Mouse (Mus musculus): ENCODE results near the gene St8sia4. TPM values are rescaled to one million over a fixed set of nuclear protein-coding genes. Genes with fewer than 3 reads are reported as not detected.
"Not testable (repeated sequence)": the region's sequence is repeated elsewhere in the genome, so short reads cannot be mapped to it uniquely, and the experiment has no call there.

St8sia4 gene
- polyA plus RNA-seq, 1 experiment from 2014 or later = 1.6 TPM

GRCm38 (mm10) chr1:95591101-95591500 lies 76.3 kb downstream of the St8sia4 start:
- Histone ChIP-seq H3K27me3 (replicated peaks) (no peaks in the 10 kb centered on the region), H3K4me2 (no peak overlapping the region), H3K4me1 (no peaks in the 10 kb centered on the region), H3K9ac (no peak overlapping the region), H3K4me3 (no peak overlapping the region), H3K9me3 (no peaks in the 10 kb centered on the region), H3K36me3 (no peaks in the 10 kb centered on the region), H3K27ac (replicated peaks) (no peak overlapping the region)
- WGBS = 81% methylated on average over 2 of the region's 2 CpGs
- no peak for ATAC-seq (ENCODE audit: extremely low read depth, insufficient number of reproducible peaks, low FRiP score, low TSS enrichment)

- no peaks in the 10 kb centered on the region for H3K9me3 ChIP-seq
- no peak overlapping the region for H3K4me3 ChIP-seq
- H3K36me3 ChIP-seq = no peaks in the 10 kb centered on the region
- H3K4me1 ChIP-seq = no peaks in the 10 kb centered on the region
- WGBS = 64% methylated on average over 2 of the region's 2 CpGs
- H3K27ac ChIP-seq (replicated peaks) = no peak overlapping the region
- H3K9ac ChIP-seq = no peak overlapping the region
- H3K27me3 ChIP-seq (replicated peaks) = no peaks in the 10 kb centered on the region
- H3K4me2 ChIP-seq = no peak overlapping the region
- no peak for ATAC-seq (ENCODE audit: extremely low read depth, insufficient number of reproducible peaks, low FRiP score, low TSS enrichment)
Observed at GRCm38 (mm10) chr1:95590108-95590507, 77.3 kb downstream of the St8sia4 start.

GRCm38 (mm10) chr1:95589471-95589870 lies 77.9 kb downstream of the St8sia4 start:
- no peak overlapping the region for H3K27ac ChIP-seq (replicated peaks)
- H3K9me3 ChIP-seq = no peaks in the 10 kb centered on the region
- no peak overlapping the region for H3K4me3 ChIP-seq
- H3K36me3 ChIP-seq = no peaks in the 10 kb centered on the region
- H3K9ac ChIP-seq = no peak overlapping the region
- H3K27me3 ChIP-seq (replicated peaks) = no peaks in the 10 kb centered on the region
- no peak for ATAC-seq (ENCODE audit: extremely low read depth, insufficient number of reproducible peaks, low FRiP score, low TSS enrichment)
- no peak overlapping the region for H3K4me2 ChIP-seq
- H3K4me1 ChIP-seq = no peaks in the 10 kb centered on the region

- WGBS = 59% methylated on average over 1 of the region's 1 CpGs
- Histone ChIP-seq H3K9ac (no peak overlapping the region), H3K9me3 (no peaks in the 10 kb centered on the region), H3K36me3 (no peaks in the 10 kb centered on the region), H3K27me3 (replicated peaks) (no peaks in the 10 kb centered on the region), H3K4me3 (no peak overlapping the region), H3K4me1 (no peaks in the 10 kb centered on the region), H3K27ac (replicated peaks) (no peak overlapping the region), H3K4me2 (no peak overlapping the region)
- ATAC-seq (ENCODE audit: extremely low read depth, insufficient number of reproducible peaks, low FRiP score, low TSS enrichment) = no peak
Observed at GRCm38 (mm10) chr1:95583310-95583709, 84.1 kb downstream of the St8sia4 start.

- Histone ChIP-seq H3K4me1 (no peaks in the 10 kb centered on the region), H3K27ac (replicated peaks) (no peak overlapping the region), H3K9ac (no peak overlapping the region), H3K27me3 (replicated peaks) (no peaks in the 10 kb centered on the region), H3K4me3 (no peak overlapping the region), H3K9me3 (no peaks in the 10 kb centered on the region), H3K4me2 (no peak overlapping the region), H3K36me3 (no peaks in the 10 kb centered on the region)
- ATAC-seq (ENCODE audit: extremely low read depth, insufficient number of reproducible peaks, low FRiP score, low TSS enrichment) = no peak
- WGBS = 44% methylated on average over 1 of the region's 1 CpGs
Observed at GRCm38 (mm10) chr1:95582264-95582663, 85.1 kb downstream of the St8sia4 start.

- H3K9ac ChIP-seq = no peak overlapping the region
- no peak for ATAC-seq (ENCODE audit: extremely low read depth, insufficient number of reproducible peaks, low FRiP score, low TSS enrichment)
- H3K36me3 ChIP-seq = no peaks in the 10 kb centered on the region
- no peak overlapping the region for H3K27ac ChIP-seq (replicated peaks)
- H3K27me3 ChIP-seq (replicated peaks) = no peaks in the 10 kb centered on the region
- no peak overlapping the region for H3K4me2 ChIP-seq
- no peaks in the 10 kb centered on the region for H3K4me1 ChIP-seq
- H3K4me3 ChIP-seq = no peak overlapping the region
- WGBS = 77% methylated on average over 9 of the region's 9 CpGs
- no peaks in the 10 kb centered on the region for H3K9me3 ChIP-seq
Observed at GRCm38 (mm10) chr1:95572619-95573540, 94.5 kb downstream of the St8sia4 start.

GRCm38 (mm10) chr1:95571106-95571505 lies 96.3 kb downstream of the St8sia4 start:
- 65% methylated on average over 1 of the region's 1 CpGs for WGBS
- no peak for ATAC-seq (ENCODE audit: extremely low read depth, insufficient number of reproducible peaks, low FRiP score, low TSS enrichment)
- H3K27ac ChIP-seq (replicated peaks) = no peak overlapping the region
- no peak overlapping the region for H3K4me3 ChIP-seq
- H3K4me1 ChIP-seq = no peaks in the 10 kb centered on the region
- H3K36me3 ChIP-seq = no peaks in the 10 kb centered on the region
- no peak overlapping the region for H3K9ac ChIP-seq
- H3K4me2 ChIP-seq = no peak overlapping the region
- no peaks in the 10 kb centered on the region for H3K9me3 ChIP-seq
- no peaks in the 10 kb centered on the region for H3K27me3 ChIP-seq (replicated peaks)

GRCm38 (mm10) chr1:95554556-95554955 lies 112.8 kb downstream of the St8sia4 start:
- ATAC-seq (ENCODE audit: extremely low read depth, insufficient number of reproducible peaks, low FRiP score, low TSS enrichment); H3K36me3 ChIP-seq; H3K9me3 ChIP-seq; H3K27me3 ChIP-seq (replicated peaks); H3K27ac ChIP-seq (replicated peaks); H3K4me1 ChIP-seq; H3K4me3 ChIP-seq; H3K4me2 ChIP-seq; H3K9ac ChIP-seq: not testable (repeated sequence)

GRCm38 (mm10) chr1:95541460-95541859 lies 125.9 kb downstream of the St8sia4 start:
- Histone ChIP-seq H3K4me3 (no peak overlapping the region), H3K9ac (no peak overlapping the region), H3K27ac (replicated peaks) (no peak overlapping the region), H3K36me3 (no peaks in the 10 kb centered on the region), H3K27me3 (replicated peaks) (no peaks in the 10 kb centered on the region), H3K4me2 (no peak overlapping the region), H3K9me3 (no peaks in the 10 kb centered on the region), H3K4me1 (no peaks in the 10 kb centered on the region)
- 51% methylated on average over 3 of the region's 3 CpGs for WGBS
- no peak for ATAC-seq (ENCODE audit: extremely low read depth, insufficient number of reproducible peaks, low FRiP score, low TSS enrichment)
